8 mouse cellular contexts compared by ENCODE assay signal in the genomic region with DNA sequence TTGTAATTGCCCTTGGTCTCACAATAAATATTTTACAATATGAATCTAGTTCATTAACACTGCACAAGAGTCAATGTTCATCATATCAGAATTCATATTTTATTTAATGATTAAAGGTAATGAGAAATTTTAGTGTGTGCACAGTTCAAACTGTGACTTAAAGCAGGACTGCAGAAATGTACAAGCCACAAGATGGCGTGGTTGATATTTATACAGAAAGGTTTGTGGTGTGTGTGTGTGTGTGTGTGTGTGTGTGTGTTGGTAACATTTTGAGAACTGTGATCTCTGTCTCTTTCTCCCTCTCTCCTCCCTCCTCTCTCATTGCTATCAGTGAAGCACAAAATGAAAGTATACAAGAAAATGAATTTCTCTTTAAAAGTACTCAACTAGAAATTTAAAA. TPM values are rescaled to one million over a fixed set of nuclear protein-coding genes. Genes with fewer than 3 reads are reported as not detected.
DNase-seq lines count a peak whose midpoint lies in the region; ATAC-seq and TF ChIP-seq lines count a peak whose summit lies in the region.

No protein-coding gene starts in this region.

- no peaks in the 10 kb centered on the region for H3K27me3 ChIP-seq in kidney, embryonic 14.5 days (ENCODE audit: control insufficient read depth, insufficient read depth, low read length)
- no peaks in the 10 kb centered on the region for H3K27me3 ChIP-seq in thymus, adult 2 months (ENCODE audit: control insufficient read depth, insufficient read depth, low read length)

- no peaks in the 10 kb centered on the region for H3K9me3 ChIP-seq in kidney, embryonic 14.5 days (ENCODE audit: control insufficient read depth, low read length)

- no peak overlapping the region for H3K4me2 ChIP-seq in kidney, embryonic 14.5 days (replicated peaks; ENCODE audit: low read depth, low read length)

- TF ChIP-seq POLR2A in thymus, adult 2 months (IDR thresholded peaks at IDR 0.05; ENCODE audit: control insufficient read depth, extremely low read depth, insufficient read depth, low read length, poor library complexity), result no peak

- no peak for TF ChIP-seq CTCF in thymus, adult 2 months (IDR thresholded peaks at IDR 0.05; ENCODE audit: borderline replicate concordance, control insufficient read depth, extremely low read depth, insufficient read depth, low read length, poor library complexity)

- no peaks in the 10 kb centered on the region for H3K36me3 ChIP-seq in kidney, embryonic 14.5 days (ENCODE audit: control insufficient read depth, insufficient read depth, low read length)
- no peaks in the 10 kb centered on the region for H3K36me3 ChIP-seq in thymus, adult 2 months (ENCODE audit: control insufficient read depth, insufficient read depth, low read length)

- 63% methylated on average over 1 of the region's 1 CpGs for WGBS in kidney, embryonic 14.5 days
- WGBS in thymus, adult 2 months, result 66% methylated on average over 1 of the region's 1 CpGs

- no peak overlapping the region for H3K27ac ChIP-seq in kidney, embryonic 14.5 days (ENCODE audit: low read depth, low read length)
- H3K27ac ChIP-seq in thymus, adult 2 months (ENCODE audit: control insufficient read depth, insufficient read depth, low read length), result no peak overlapping the region

- no peaks in the 10 kb centered on the region for H3K4me1 ChIP-seq in kidney, embryonic 14.5 days (ENCODE audit: control insufficient read depth, insufficient read depth, low read length)
- no peaks in the 10 kb centered on the region for H3K4me1 ChIP-seq in thymus, adult 2 months (replicated peaks; ENCODE audit: control insufficient read depth, insufficient read depth, low read length)

- no peak overlapping the region for H3K9ac ChIP-seq in kidney, embryonic 14.5 days (ENCODE audit: low read depth, low read length)

- DNase-seq in kidney, postnatal 10 days, result peak; percentile 39
- DNase-seq in adipocyte (ENCODE audit: low spot score), result peak; percentile 41
- peak; percentile 22 to 39 for DNase-seq in cerebellum, postnatal 4 days (ENCODE audit: low spot score in 2 of 2)
- peak; percentile 59 for DNase-seq in layer of hippocampus, adult 9-11 months
- DNase-seq in spleen, adult 12 weeks (ENCODE audit: low spot score), result no peak
- DNase-seq in lung, postnatal 25 days (ENCODE audit: low spot score), result no peak
- no peak for DNase-seq in thymus, adult 2 months

- ATAC-seq in kidney, embryonic 14.5 days (ENCODE audit: low FRiP score, low TSS enrichment), result no peak

- H3K4me3 ChIP-seq in kidney, embryonic 14.5 days (ENCODE audit: low read length), result no peak overlapping the region
- H3K4me3 ChIP-seq in thymus, adult 2 months (ENCODE audit: control insufficient read depth, insufficient read depth, low read length), result no peak overlapping the region

RNA-seq across cellular contexts. Expression of a gene that starts 22.5 kb away (rescaled TPM):
- 38.3 and 52.1 TPM in 2 replicates for polyA plus RNA-seq in kidney, embryonic 14.5 days (2014; fragmentation: Nextera tagmentation; extraction: Ambion mirVana)
- 11.3 and 11.6 TPM in 2 replicates for polyA plus RNA-seq in thymus, adult 2 months (2012; rRNA removed)

RNA-seq across cellular contexts. Expression of a gene that starts 53.4 kb away (rescaled TPM):
- 73.4 and 73.7 TPM in 2 replicates for polyA plus RNA-seq in kidney, embryonic 14.5 days (2014; fragmentation: Nextera tagmentation; extraction: Ambion mirVana)
- 11.8 and 12.1 TPM in 2 replicates for polyA plus RNA-seq in thymus, adult 2 months (2012; rRNA removed)

Comparison
In these comparisons a context has a peak if more than half of its experiments do, and no peak if none do; other contexts are left out.
1. DNase-seq: peak in kidney, postnatal 10 days (single experiment), adipocyte (single experiment), cerebellum, postnatal 4 days (2 of 2) and layer of hippocampus, adult 9-11 months (single experiment); none in spleen, adult 12 weeks (single experiment), lung, postnatal 25 days (single experiment) and thymus, adult 2 months (single experiment).